Mouse (Mus musculus): ENCODE measurements at regions not wholly inside any gene's neighbourhood (a gene's known extent, or its start where the extent isn't known, plus 50 kb on each side); places are given as distances from the start of the nearest gene placed in this dataset.
A peak's percentile ranks its signal among the peaks of the same experiment; 100 is the strongest.

GRCm38 (mm10) chr14:120722546-120723112, 188.4 kb upstream of the Ipo5 start:
- Histone ChIP-seq H3K4me1 (ENCODE audit: control insufficient read depth, insufficient read depth, low read depth, low read length) (peaks cover 3% of the 10 kb centered on the region; the same call in 1 of the 2 replicates), H3K27me3 (replicated peaks; ENCODE audit: control insufficient read depth, insufficient read depth, low read length) (no peaks in the 10 kb centered on the region), H3K36me3 (ENCODE audit: control insufficient read depth, insufficient read depth, low read length) (no peaks in the 10 kb centered on the region), H3K4me3 (ENCODE audit: low read length) (no peak overlapping the region), H3K4me2 (ENCODE audit: low read length) (no peak overlapping the region), H3K9ac (ENCODE audit: low read depth, low read length) (no peak overlapping the region), H3K9me3 (ENCODE audit: control insufficient read depth, low read length) (no peaks in the 10 kb centered on the region), H3K27ac (ENCODE audit: low read depth, low read length) (no peak overlapping the region)
- 63% methylated on average over 6 of the region's 6 CpGs for WGBS
- ATAC-seq, result no peak

- no peak for ATAC-seq
- Histone ChIP-seq H3K4me1 (ENCODE audit: control insufficient read depth, insufficient read depth, low read depth, low read length) (no peaks in the 10 kb centered on the region), H3K27ac (ENCODE audit: low read depth, low read length) (no peak overlapping the region), H3K36me3 (ENCODE audit: control insufficient read depth, insufficient read depth, low read length) (no peaks in the 10 kb centered on the region), H3K4me3 (ENCODE audit: low read length) (no peak overlapping the region), H3K9ac (ENCODE audit: low read depth, low read length) (no peak overlapping the region), H3K27me3 (replicated peaks; ENCODE audit: control insufficient read depth, insufficient read depth, low read length) (no peaks in the 10 kb centered on the region), H3K9me3 (ENCODE audit: control insufficient read depth, low read length) (no peaks in the 10 kb centered on the region), H3K4me2 (ENCODE audit: low read length) (no peak overlapping the region)
- WGBS, result 90% methylated on average over 10 of the region's 10 CpGs
Measured at GRCm38 (mm10) chr14:120728107-120728506, 182.9 kb upstream of the Ipo5 start.

GRCm38 (mm10) chr14:120730226-120730625, 180.8 kb upstream of the Ipo5 start:
- 55% methylated on average over 3 of the region's 3 CpGs for WGBS
- Histone ChIP-seq H3K27me3 (replicated peaks; ENCODE audit: control insufficient read depth, insufficient read depth, low read length) (no peaks in the 10 kb centered on the region), H3K4me2 (ENCODE audit: low read length) (no peak overlapping the region), H3K9me3 (ENCODE audit: control insufficient read depth, low read length) (no peaks in the 10 kb centered on the region), H3K4me1 (ENCODE audit: control insufficient read depth, insufficient read depth, low read depth, low read length) (no peaks in the 10 kb centered on the region), H3K4me3 (ENCODE audit: low read length) (no peak overlapping the region), H3K9ac (ENCODE audit: low read depth, low read length) (no peak overlapping the region), H3K36me3 (ENCODE audit: control insufficient read depth, insufficient read depth, low read length) (no peaks in the 10 kb centered on the region), H3K27ac (ENCODE audit: low read depth, low read length) (no peak overlapping the region)
- ATAC-seq, result no peak

GRCm38 (mm10) chr14:120731679-120732281, 179.2 kb upstream of the Ipo5 start:
- Histone ChIP-seq H3K9me3 (ENCODE audit: control insufficient read depth, low read length) (no peaks in the 10 kb centered on the region), H3K4me2 (ENCODE audit: low read length) (no peak overlapping the region), H3K9ac (ENCODE audit: low read depth, low read length) (no peak overlapping the region), H3K27me3 (replicated peaks; ENCODE audit: control insufficient read depth, insufficient read depth, low read length) (no peaks in the 10 kb centered on the region), H3K4me1 (ENCODE audit: control insufficient read depth, insufficient read depth, low read depth, low read length) (no peaks in the 10 kb centered on the region), H3K27ac (ENCODE audit: low read depth, low read length) (no peak overlapping the region), H3K4me3 (ENCODE audit: low read length) (no peak overlapping the region), H3K36me3 (ENCODE audit: control insufficient read depth, insufficient read depth, low read length) (no peaks in the 10 kb centered on the region)
- no peak for ATAC-seq
- 73% methylated on average over 7 of the region's 7 CpGs for WGBS

GRCm38 (mm10) chr14:120732400-120733138, 178.5 kb upstream of the Ipo5 start:
- Histone ChIP-seq H3K9ac (ENCODE audit: low read depth, low read length) (no peak overlapping the region), H3K4me3 (ENCODE audit: low read length) (no peak overlapping the region), H3K4me2 (ENCODE audit: low read length) (no peak overlapping the region), H3K36me3 (ENCODE audit: control insufficient read depth, insufficient read depth, low read length) (no peaks in the 10 kb centered on the region), H3K9me3 (ENCODE audit: control insufficient read depth, low read length) (no peaks in the 10 kb centered on the region), H3K27me3 (replicated peaks; ENCODE audit: control insufficient read depth, insufficient read depth, low read length) (no peaks in the 10 kb centered on the region), H3K27ac (ENCODE audit: low read depth, low read length) (no peak overlapping the region), H3K4me1 (ENCODE audit: control insufficient read depth, insufficient read depth, low read depth, low read length) (no peaks in the 10 kb centered on the region)
- WGBS, result 62% methylated on average over 15 of the region's 15 CpGs
- peak; percentile 82 for ATAC-seq

- Histone ChIP-seq H3K4me3 (ENCODE audit: low read length) (no peak overlapping the region), H3K4me2 (ENCODE audit: low read length) (no peak overlapping the region), H3K27ac (ENCODE audit: low read depth, low read length) (no peak overlapping the region), H3K9me3 (ENCODE audit: control insufficient read depth, low read length) (no peaks in the 10 kb centered on the region), H3K4me1 (ENCODE audit: control insufficient read depth, insufficient read depth, low read depth, low read length) (no peaks in the 10 kb centered on the region), H3K27me3 (replicated peaks; ENCODE audit: control insufficient read depth, insufficient read depth, low read length) (no peaks in the 10 kb centered on the region), H3K36me3 (ENCODE audit: control insufficient read depth, insufficient read depth, low read length) (no peaks in the 10 kb centered on the region), H3K9ac (ENCODE audit: low read depth, low read length) (no peak overlapping the region)
- no peak for ATAC-seq
- 87% methylated on average over 5 of the region's 5 CpGs for whole genome bisulfite sequencing
Measured at GRCm38 (mm10) chr14:120741492-120742054, 169.5 kb upstream of the Ipo5 start.

- Histone ChIP-seq H3K4me1 (ENCODE audit: control insufficient read depth, insufficient read depth, low read depth, low read length) (no peaks in the 10 kb centered on the region), H3K9me3 (ENCODE audit: control insufficient read depth, low read length) (no peaks in the 10 kb centered on the region), H3K36me3 (ENCODE audit: control insufficient read depth, insufficient read depth, low read length) (no peaks in the 10 kb centered on the region), H3K9ac (ENCODE audit: low read depth, low read length) (no peak overlapping the region), H3K4me2 (ENCODE audit: low read length) (no peak overlapping the region), H3K27me3 (replicated peaks; ENCODE audit: control insufficient read depth, insufficient read depth, low read length) (no peaks in the 10 kb centered on the region), H3K27ac (ENCODE audit: low read depth, low read length) (no peak overlapping the region), H3K4me3 (ENCODE audit: low read length) (no peak overlapping the region)
- no peak for ATAC-seq
- 73% methylated on average over 1 of the region's 1 CpGs for WGBS
Measured at GRCm38 (mm10) chr14:120754011-120754410, 157.0 kb upstream of the Ipo5 start.

GRCm38 (mm10) chr14:120755389-120755788, 155.6 kb upstream of the Ipo5 start:
- Histone ChIP-seq H3K27ac (ENCODE audit: low read depth, low read length) (no peak overlapping the region), H3K9ac (ENCODE audit: low read depth, low read length) (no peak overlapping the region), H3K9me3 (ENCODE audit: control insufficient read depth, low read length) (no peaks in the 10 kb centered on the region), H3K4me3 (ENCODE audit: low read length) (no peak overlapping the region), H3K36me3 (ENCODE audit: control insufficient read depth, insufficient read depth, low read length) (no peaks in the 10 kb centered on the region), H3K4me1 (ENCODE audit: control insufficient read depth, insufficient read depth, low read depth, low read length) (no peaks in the 10 kb centered on the region), H3K27me3 (replicated peaks; ENCODE audit: control insufficient read depth, insufficient read depth, low read length) (no peaks in the 10 kb centered on the region), H3K4me2 (ENCODE audit: low read length) (no peak overlapping the region)
- no peak for ATAC-seq
- 72% methylated on average over 10 of the region's 10 CpGs for WGBS

- Histone ChIP-seq H3K27me3 (replicated peaks; ENCODE audit: control insufficient read depth, insufficient read depth, low read length) (no peaks in the 10 kb centered on the region), H3K27ac (ENCODE audit: low read depth, low read length) (no peak overlapping the region), H3K4me3 (ENCODE audit: low read length) (no peak overlapping the region), H3K4me2 (ENCODE audit: low read length) (no peak overlapping the region), H3K4me1 (ENCODE audit: control insufficient read depth, insufficient read depth, low read depth, low read length) (no peaks in the 10 kb centered on the region), H3K9ac (ENCODE audit: low read depth, low read length) (no peak overlapping the region), H3K9me3 (ENCODE audit: control insufficient read depth, low read length) (no peaks in the 10 kb centered on the region), H3K36me3 (ENCODE audit: control insufficient read depth, insufficient read depth, low read length) (no peaks in the 10 kb centered on the region)
- ATAC-seq, result no peak
- WGBS, result 69% methylated on average over 14 of the region's 14 CpGs
Measured at GRCm38 (mm10) chr14:120758200-120758830, 152.7 kb upstream of the Ipo5 start.

All from hindbrain, embryonic 16.5 days (tissue).